Mouse (Mus musculus) layer of hippocampus, postnatal 10 days (tissue): ENCODE measurements around the gene 2510039O18Rik. TPM values are rescaled to one million over a fixed set of nuclear protein-coding genes. Genes with fewer than 3 reads are reported as not detected.

ENCODE experiments used
- DNase-seq, 2 experiments: peaks; one replicate each; pipeline ENCODE4 v3.0.0; 2021; ENCODE audit warnings: low spot score in 2 of 2
- total RNA-seq, 2 experiments: library from RNA; stranded (reverse); gene quantifications; 2 replicates each; pipeline ENCODE4 v1.2.3; 2021

The 2510039O18Rik gene
- total RNA-seq, 2 experiments from 2014 or later, result 29.0 to 29.3 TPM

DNA sequence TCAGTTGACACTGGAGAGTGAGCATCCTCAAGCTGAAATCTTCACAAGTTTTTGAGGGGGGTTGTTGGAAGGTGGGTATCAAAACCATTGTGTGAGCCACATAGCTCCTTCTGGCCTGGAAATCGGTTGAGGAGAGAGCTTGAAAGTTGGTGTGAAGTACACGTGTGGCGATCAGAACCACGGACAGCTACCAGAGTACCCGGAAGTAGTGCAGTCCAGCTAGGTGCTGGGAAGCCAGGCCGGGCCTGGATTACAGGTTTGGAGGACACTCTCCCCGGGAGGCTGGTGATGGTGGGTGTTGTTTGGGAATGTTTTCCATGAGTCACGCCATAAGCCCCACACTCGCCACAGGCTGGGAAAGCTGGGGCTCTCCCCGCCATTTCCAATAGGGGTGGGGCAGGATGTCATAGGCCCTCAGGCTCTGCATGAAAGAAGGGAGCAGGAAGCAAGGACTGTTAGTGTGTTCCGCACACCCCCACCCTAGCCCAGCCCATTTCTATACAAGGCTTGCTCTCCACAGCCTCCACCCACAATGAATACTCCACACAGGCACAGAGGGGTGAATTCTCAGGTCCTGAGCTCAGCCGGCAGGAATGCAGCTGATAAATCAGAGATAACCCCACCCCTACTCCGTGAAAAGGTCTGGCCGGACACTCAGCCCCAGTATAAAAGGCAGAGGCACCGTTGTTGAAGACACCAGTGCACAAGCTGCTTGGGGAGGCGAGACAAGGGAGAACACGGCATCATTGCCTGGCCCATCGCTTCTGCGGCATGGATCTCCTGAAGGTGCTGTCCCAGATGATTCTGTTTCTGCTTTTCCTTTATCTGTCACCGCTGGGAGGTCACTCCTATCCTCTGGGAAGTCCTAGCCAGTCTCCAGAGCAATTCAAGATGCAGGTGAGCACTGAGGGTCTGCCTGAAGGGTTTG, 44.8 kb downstream of the 2510039O18Rik start, which contains the start of gene Nppb:
Nppb (plus strand) TSS at position 584 of the 928 bp plus-strand sequence.
- no peak for DNase-seq

DNA sequence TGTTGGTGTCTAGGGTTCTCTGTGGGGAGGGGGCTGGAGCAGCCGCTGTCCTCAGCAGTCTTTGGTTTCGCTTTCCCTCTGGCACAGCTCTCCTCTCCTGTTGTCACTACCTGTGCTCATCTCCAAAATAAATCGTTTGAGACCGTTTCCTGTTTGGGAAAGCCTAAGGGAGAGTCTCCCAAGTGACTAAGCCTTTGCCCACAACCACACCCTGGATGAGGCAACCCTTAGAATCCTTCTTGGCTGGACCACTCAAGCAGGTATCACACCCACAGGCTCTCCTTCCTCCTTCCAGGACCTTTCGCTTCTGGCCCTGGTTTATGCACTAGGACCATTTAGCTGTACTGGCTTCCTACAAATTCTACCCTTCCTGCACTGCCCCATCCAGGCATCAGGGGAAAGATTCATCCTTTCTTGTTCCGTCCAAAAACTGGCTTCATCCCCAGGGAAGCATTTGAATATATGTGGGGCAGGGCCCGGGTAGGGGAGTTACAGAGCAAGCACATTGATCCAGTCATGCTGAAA, 52.9 kb downstream of the 2510039O18Rik start:
- DNase-seq, result no peak

GRCm38 (mm10) chr4:147995311-147995710, 54.6 kb downstream of the 2510039O18Rik start:
- DNase-seq, result no peak

Other genes starting within 250 kb of the 2510039O18Rik start
- not detected for gene Zfp534, start 238.3 kb upstream of the 2510039O18Rik start, total RNA-seq
- gene Zfp984, start 131.1 kb upstream of the 2510039O18Rik start, total RNA-seq, result 1 to 10 TPM; 3.4 to 4.2 TPM
- gene Zfp933, start 92.5 kb upstream of the 2510039O18Rik start, total RNA-seq, result 10 to 100 TPM; 18.4 to 21.2 TPM
- gene Miip, start 72.1 kb upstream of the 2510039O18Rik start, total RNA-seq, result 10 to 100 TPM; 20.3 to 25.1 TPM
- gene Fv1, start 71.9 kb upstream of the 2510039O18Rik start, total RNA-seq, result 1 to 10 TPM; 7.3 to 8.2 TPM
- gene Mfn2, start 36.2 kb upstream of the 2510039O18Rik start, total RNA-seq, result 100 to 1,000 TPM; 149 to 175 TPM
- 10 to 100 TPM; 24.0 to 26.0 TPM for gene Plod1, start 4.1 kb upstream of the 2510039O18Rik start, total RNA-seq
- not detected for gene Nppb, start 44.9 kb downstream of the 2510039O18Rik start, total RNA-seq
- under 1 TPM in 1 of 2 experiments, not detected in 1; 0.43 TPM for gene Nppa, start 59.8 kb downstream of the 2510039O18Rik start, total RNA-seq
- 10 to 100 TPM; 67.8 to 70.3 TPM for gene Clcn6, start 97.9 kb downstream of the 2510039O18Rik start, total RNA-seq
- gene Mthfr, start 98.2 kb downstream of the 2510039O18Rik start, total RNA-seq, result 10 to 100 TPM; 23.3 to 24.9 TPM
- gene Agtrap, start 147.1 kb downstream of the 2510039O18Rik start, total RNA-seq, result 1 to 10 TPM; 5.5 to 7.3 TPM
- gene Mad2l2, start 189.5 kb downstream of the 2510039O18Rik start, total RNA-seq, result 10 to 100 TPM; 24.1 to 26.5 TPM
- 10 to 100 TPM in 1 of 2 experiments, 1 to 10 TPM in 1; 9.9 to 10.8 TPM for gene Draxin, start 189.8 kb downstream of the 2510039O18Rik start, total RNA-seq
- gene Fbxo6, start 211.2 kb downstream of the 2510039O18Rik start, total RNA-seq, result 10 to 100 TPM; 22.6 to 26.3 TPM
- 10 to 100 TPM; 86.6 to 87.7 TPM for gene Fbxo44, start 219.6 kb downstream of the 2510039O18Rik start, total RNA-seq
- 10 to 100 TPM; 45.9 to 49.7 TPM for gene Fbxo2, start 219.7 kb downstream of the 2510039O18Rik start, total RNA-seq